Mouse (Mus musculus) kidney, adult 2 months (tissue): ENCODE measurements around the gene Zfp710.

Experiments used
- CTCF ChIP-seq: fragments of 200-500 bp; conservative IDR thresholded peaks from 2 replicates; pipeline ENCODE4 v1.5.1; 2011; ENCODE audit warnings: low read depth, mild to moderate bottlenecking, control low read depth, low read length, moderate library complexity, mixed read lengths; ENCODE audit not compliant: insufficient read depth, insufficient read length
- POLR2A ChIP-seq: fragments of 200-500 bp; IDR thresholded peaks from one replicate; pipeline ENCODE4 v1.6.1; 2011; ENCODE audit warnings: low read depth, low read length, control low read depth

- TF ChIP-seq CTCF (no peak; the same call in 1 of the 2 replicates), POLR2A (no peak)
Observed at GRCm38 (mm10) chr7:80074921-80075441, 50.4 kb downstream of the Zfp710 start.
